Mouse (Mus musculus) mouse trophoblast stem cell (cell line): ENCODE data around the gene Cd200r1.
"Not testable (repeated sequence)": the region's sequence is repeated elsewhere in the genome, so short reads cannot be mapped to it uniquely, and the experiment has no call there.

Experiments used
- in situ Hi-C, 2 experiments: fragments of 300-500 bp; cut with MseI, MboI; formaldehyde crosslinking; loops; 2 replicates in 1 of 2; 3 replicates in 1 of 2; pipeline ENCODE4 v1.15.1; 2025

Gene Cd200r1

GRCm38 (mm10) chr16:44766320-44766892 is 870 bp downstream of the Cd200r1 start:
- in situ Hi-C loops: loop anchor here (10.0 to 25.0 kb wide), 3 partner anchors 258 to 328 kb away; partner anchors contain the start of gene Ccdc80 (in 2 of the 2)

- in situ Hi-C loops: loop anchor here (10.0 to 25.0 kb wide), 3 partner anchors 257 to 327 kb away; partner anchors contain the start of gene Ccdc80 (in 2 of the 2)
Observed at GRCm38 (mm10) chr16:44767506-44767905, 2.0 kb downstream of the Cd200r1 start.

- in situ Hi-C loops: loop anchor here (10.0 to 25.0 kb wide), 3 partner anchors 257 to 327 kb away; partner anchors contain the start of gene Ccdc80 (in 2 of the 2)
Observed at GRCm38 (mm10) chr16:44767967-44768366, 2.4 kb downstream of the Cd200r1 start.

- in situ Hi-C loops: loop anchor here in 1 of 2 experiments (25.0 kb wide), 1 partner anchor 315 kb away; the partner anchor contains the start of gene Ccdc80
Observed at GRCm38 (mm10) chr16:44772577-44772976, 7.0 kb downstream of the Cd200r1 start.

- in situ Hi-C loops: loop anchor here in 1 of 2 experiments (25.0 kb wide), 1 partner anchor 314 kb away; the partner anchor contains the start of gene Ccdc80
Observed at GRCm38 (mm10) chr16:44773673-44774072, 8.1 kb downstream of the Cd200r1 start.

GRCm38 (mm10) chr16:44774201-44774600 is 8.7 kb downstream of the Cd200r1 start:
- in situ Hi-C loops: loop anchor here in 1 of 2 experiments (25.0 kb wide), 1 partner anchor 313 kb away; the partner anchor contains the start of gene Ccdc80

GRCm38 (mm10) chr16:44778538-44779147 is 13.1 kb downstream of the Cd200r1 start:
- in situ Hi-C loops: no loop called here

GRCm38 (mm10) chr16:44779494-44779893 is 14.0 kb downstream of the Cd200r1 start:
- in situ Hi-C loops: no loop called here

GRCm38 (mm10) chr16:44780751-44781150 is 15.2 kb downstream of the Cd200r1 start:
- in situ Hi-C loops: no loop called here

- in situ Hi-C loops: no loop called here
Observed at GRCm38 (mm10) chr16:44786934-44787333, 21.4 kb downstream of the Cd200r1 start.

- in situ Hi-C loops: no loop called here
Observed at GRCm38 (mm10) chr16:44794416-44794815, 28.9 kb downstream of the Cd200r1 start.

- in situ Hi-C loops: no loop called here
Observed at GRCm38 (mm10) chr16:44805976-44806375, 40.4 kb downstream of the Cd200r1 start.

GRCm38 (mm10) chr16:44810223-44810622 is 44.7 kb downstream of the Cd200r1 start:
- in situ Hi-C loops: not testable (repeated sequence)

GRCm38 (mm10) chr16:44811544-44811943 is 46.0 kb downstream of the Cd200r1 start, which contains the start of gene Cd200r4:
Cd200r4 (plus strand) TSS chr16:44811733.
- in situ Hi-C loops: no loop called here

- in situ Hi-C loops: no loop called here
Observed at GRCm38 (mm10) chr16:44812468-44813065, 47.0 kb downstream of the Cd200r1 start.

- in situ Hi-C loops: no loop called here
Observed at GRCm38 (mm10) chr16:44818010-44818409, 52.5 kb downstream of the Cd200r1 start.

GRCm38 (mm10) chr16:44820545-44820944 is 55.0 kb downstream of the Cd200r1 start:
- in situ Hi-C loops: no loop called here

- in situ Hi-C loops: no loop called here
Observed at GRCm38 (mm10) chr16:44832286-44832685, 66.8 kb downstream of the Cd200r1 start.

GRCm38 (mm10) chr16:44833189-44833588 is 67.7 kb downstream of the Cd200r1 start:
- in situ Hi-C loops: not testable (repeated sequence)
